Mouse (Mus musculus): Measurements from ENCODE around the gene Thumpd1.
A peak's percentile ranks its signal among the peaks of the same experiment; 100 is the strongest.

- TF ChIP-seq CTCF (IDR thresholded peaks at IDR 0.05): peak; percentile 75
- TF ChIP-seq EP300 (IDR thresholded peaks at IDR 0.05; ENCODE audit: insufficient read depth, low read depth, low read length): peak; percentile 48; the same call in 1 of the 2 replicates
Observed at GRCm38 (mm10) chr7:119720253-119720946, at the start of gene Thumpd1.

All from heart, adult 2 months (tissue).